Mouse (Mus musculus): ENCODE results near the gene Mrpl46.

DNA sequence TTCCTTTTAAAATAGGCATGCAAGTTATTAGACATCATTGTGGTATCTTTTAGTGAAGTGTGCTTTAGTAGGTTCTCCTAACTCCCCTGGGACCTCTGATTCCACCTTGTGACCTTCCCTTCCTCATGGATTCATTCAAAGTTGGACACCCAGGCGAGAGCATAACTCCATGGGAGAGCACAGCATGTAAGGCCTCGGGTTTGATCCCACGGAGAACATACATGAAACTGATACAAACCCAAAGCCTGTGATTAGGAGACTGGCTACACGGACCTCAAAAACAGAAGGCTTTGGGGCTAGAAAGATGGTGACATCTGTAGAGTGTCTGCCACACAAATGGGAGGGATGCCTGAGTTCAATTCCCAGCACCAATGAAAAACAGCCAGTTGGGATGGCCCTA lies 30.4 kb downstream of the Mrpl46 start:
- TF ChIP-seq POLR2A (IDR thresholded peaks at IDR 0.05; ENCODE audit: control insufficient read depth, low read depth, low read length) (no peak), CTCF (IDR thresholded peaks at IDR 0.05; ENCODE audit: control insufficient read depth, insufficient read depth, insufficient replicate concordance, low read depth, low read length) (no peak)
